Mouse (Mus musculus) layer of hippocampus, postnatal 36 days (tissue): ENCODE measurements around the gene Apoc1. TPM values are rescaled to one million over a fixed set of nuclear protein-coding genes. Genes with fewer than 3 reads are reported as not detected.
"Not testable (repeated sequence)": the region's sequence is repeated elsewhere in the genome, so short reads cannot be mapped to it uniquely, and the experiment has no call there.

Source experiments
- DNase-seq, 2 experiments: peaks; one replicate each; pipeline ENCODE4 v3.0.0; 2022
- total RNA-seq, 2 experiments: library from RNA; stranded (reverse); gene quantifications; 2 replicates each; pipeline ENCODE4 v1.2.3; 2021

Apoc1 gene
- total RNA-seq, 2 experiments from 2014 or later, result 4.6 to 5.7 TPM

- DNase-seq, result no peak
These were observed 12.0 kb upstream of the Apoc1 start for GRCm38 (mm10) chr7:19704475-19704874.

GRCm38 (mm10) chr7:19702859-19703555 is 10.5 kb upstream of the Apoc1 start:
- no peak for DNase-seq

GRCm38 (mm10) chr7:19701069-19701761 is 8.8 kb upstream of the Apoc1 start:
- peak; percentile 55 to 69 for DNase-seq

- no peak for DNase-seq
These were observed 8.0 kb upstream of the Apoc1 start for GRCm38 (mm10) chr7:19700299-19701068.

- no peak for DNase-seq
These were observed 7.3 kb upstream of the Apoc1 start for GRCm38 (mm10) chr7:19699827-19700148.

- peak; percentile 65 to 77 for DNase-seq
These were observed 6.7 kb upstream of the Apoc1 start, which contains the start of gene Apoe for GRCm38 (mm10) chr7:19698907-19699826. Gene Apoe (minus strand): TSS chr7:19699188.

GRCm38 (mm10) chr7:19697949-19698906 is 5.8 kb upstream of the Apoc1 start:
- no peak for DNase-seq

GRCm38 (mm10) chr7:19696336-19696873 is 3.9 kb upstream of the Apoc1 start:
- no peak for DNase-seq

- no peak for DNase-seq
These were observed 3.4 kb upstream of the Apoc1 start for GRCm38 (mm10) chr7:19695881-19696280.

- DNase-seq, result no peak
These were observed 2.7 kb upstream of the Apoc1 start for GRCm38 (mm10) chr7:19695213-19695594.

GRCm38 (mm10) chr7:19694336-19695212 is 2.1 kb upstream of the Apoc1 start:
- DNase-seq, result no peak

- DNase-seq, result no peak
These were observed 961 bp upstream of the Apoc1 start for GRCm38 (mm10) chr7:19693421-19693820.

- DNase-seq, result no peak
These were observed 1.0 kb downstream of the Apoc1 start for GRCm38 (mm10) chr7:19691434-19691833.

GRCm38 (mm10) chr7:19690845-19691244 is 1.6 kb downstream of the Apoc1 start:
- DNase-seq, result no peak

GRCm38 (mm10) chr7:19688611-19689010 is 3.8 kb downstream of the Apoc1 start:
- DNase-seq, result no peak

- no peak for DNase-seq
These were observed 4.4 kb downstream of the Apoc1 start for GRCm38 (mm10) chr7:19688101-19688500.

- not testable (repeated sequence) for DNase-seq
These were observed 5.4 kb downstream of the Apoc1 start for GRCm38 (mm10) chr7:19686927-19687583.

- no peak for DNase-seq
These were observed 5.9 kb downstream of the Apoc1 start for GRCm38 (mm10) chr7:19686521-19686920.

GRCm38 (mm10) chr7:19685374-19685773 is 7.1 kb downstream of the Apoc1 start:
- no peak for DNase-seq
